Mouse (Mus musculus) adrenal gland, postnatal 25 days (tissue): Measurements from ENCODE around the gene Auts2. TPM values are rescaled to one million over a fixed set of nuclear protein-coding genes. Genes with fewer than 3 reads are reported as not detected.
A peak's percentile ranks its signal among the peaks of the same experiment; 100 is the strongest.

Experiments
- DNase-seq: peaks from one replicate; pipeline ENCODE4 v3.0.0; 2021; ENCODE audit warnings: mixed read lengths
- total RNA-seq: library from RNA; stranded (reverse); gene quantifications from 2 replicates; pipeline ENCODE4 v1.2.3, GENCODE M21; 2021

The Auts2 gene
- total RNA-seq, 1 experiment from 2014 or later = 75.7 TPM

DNA sequence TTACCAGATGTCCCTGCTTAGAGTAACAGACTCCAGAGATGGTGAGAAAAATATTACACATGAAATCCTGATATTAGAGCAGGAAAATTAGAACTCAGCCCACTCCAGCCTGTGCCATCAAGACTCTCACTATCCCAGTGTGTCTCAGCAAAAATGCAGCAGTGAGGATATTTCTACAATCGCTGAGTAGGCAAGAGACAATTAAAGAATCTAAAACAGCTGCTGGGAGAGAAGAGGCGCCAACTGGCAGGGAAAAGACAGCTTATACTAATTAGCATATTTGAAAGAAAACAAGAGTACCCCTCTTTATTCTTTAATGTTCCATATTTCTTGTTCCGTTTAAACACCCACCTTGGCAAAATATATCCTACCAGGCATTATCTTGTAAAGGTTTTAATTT, 561.7 kb downstream of the Auts2 start:
- no peak for DNase-seq

DNA sequence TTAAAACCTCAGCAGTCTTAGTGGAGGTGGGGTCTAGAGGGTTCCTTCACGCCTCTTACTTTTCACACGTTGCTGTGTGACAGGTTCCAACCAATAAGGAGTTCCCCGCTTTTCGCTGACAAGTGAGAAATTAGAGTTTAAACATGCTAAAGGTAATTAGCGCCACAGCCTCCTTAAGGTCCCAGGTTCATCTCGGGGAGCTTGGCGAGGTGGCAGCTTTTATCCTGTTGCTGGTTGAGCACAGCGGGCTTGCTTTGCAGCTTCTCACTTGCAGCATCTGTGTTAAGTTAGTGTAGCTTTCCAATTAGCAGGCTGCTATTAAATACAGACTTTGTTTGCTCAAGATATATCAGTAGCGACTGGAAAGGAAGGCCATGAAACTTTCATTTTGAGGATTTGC, 564.2 kb downstream of the Auts2 start:
- no peak for DNase-seq

DNA sequence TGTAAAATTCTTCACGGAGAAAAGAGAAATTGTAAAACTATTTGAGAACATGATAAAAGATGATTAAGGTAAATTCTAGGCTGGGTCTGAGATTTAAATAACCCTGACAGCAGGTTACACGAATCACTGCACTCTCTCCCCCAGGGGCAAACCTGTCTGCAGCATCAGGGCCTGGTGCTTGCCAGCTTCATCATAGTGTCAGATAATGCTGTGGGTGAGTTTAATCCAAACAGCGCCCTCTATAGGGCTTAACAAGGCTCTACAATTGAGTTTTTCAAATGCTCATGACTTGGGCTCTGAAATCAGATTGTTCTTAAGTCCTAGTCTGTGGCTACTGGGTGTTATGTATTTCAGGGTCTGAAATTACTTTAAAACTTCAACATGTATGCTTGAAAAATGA, 565.6 kb downstream of the Auts2 start:
- DNase-seq = no peak

DNA sequence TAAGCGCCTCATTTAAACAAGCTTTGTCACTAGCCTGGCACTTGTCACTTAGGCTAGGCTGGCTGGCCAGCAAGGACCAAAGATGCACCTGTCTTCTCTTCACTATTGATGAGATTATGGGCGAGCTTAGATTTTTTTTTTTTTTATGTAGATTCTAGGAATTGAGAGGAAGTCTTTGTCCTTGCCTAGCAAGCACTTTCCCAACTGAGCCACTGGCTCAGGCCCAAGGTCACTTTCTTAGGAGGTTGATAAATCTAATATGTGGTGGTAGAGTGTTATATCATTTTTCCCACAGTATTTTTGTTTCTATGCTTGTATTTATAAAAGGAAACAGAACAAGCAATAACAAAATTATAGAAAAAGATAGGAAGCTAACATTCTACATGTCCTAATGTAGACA, 571.2 kb downstream of the Auts2 start:
- peak; percentile 46 for DNase-seq

DNA sequence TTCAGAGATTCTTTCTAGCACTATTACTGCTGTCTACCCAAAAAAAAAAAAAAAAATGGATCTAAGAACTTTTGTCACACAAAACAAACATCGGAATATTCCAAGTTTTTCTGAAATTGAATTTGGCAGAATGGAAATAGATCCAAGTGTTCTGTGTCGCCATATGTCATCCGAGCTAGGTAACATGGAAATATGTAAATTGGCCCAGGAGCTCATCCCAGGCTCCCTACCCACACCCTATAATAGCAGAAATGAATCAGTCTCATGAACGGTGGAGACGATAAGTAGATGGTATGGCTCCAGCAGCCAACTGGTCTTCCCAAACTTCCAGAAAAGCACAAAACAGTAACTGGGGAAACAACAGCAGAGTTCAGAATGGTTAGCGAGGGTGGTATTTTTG, 577.6 kb downstream of the Auts2 start:
- DNase-seq = no peak

DNA sequence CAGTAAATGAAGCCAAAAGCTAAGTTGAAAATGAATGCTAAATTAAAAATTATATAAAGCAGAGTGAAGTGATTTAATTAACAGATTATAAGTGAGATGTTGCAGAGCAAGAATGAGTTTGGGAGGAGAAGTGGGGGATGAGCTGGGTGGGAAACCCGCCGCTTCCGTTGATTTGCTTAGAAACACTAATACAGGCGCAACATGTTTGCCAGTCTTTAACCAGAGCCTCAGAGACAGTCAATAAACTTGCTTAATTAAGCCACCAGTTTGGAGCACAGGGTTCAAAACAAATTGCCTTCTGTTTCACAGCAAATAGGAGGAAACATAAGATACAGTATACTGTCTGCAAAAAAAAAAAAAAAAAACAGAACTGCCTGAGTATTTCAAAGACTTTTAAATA, 579.6 kb downstream of the Auts2 start:
- no peak for DNase-seq

DNA sequence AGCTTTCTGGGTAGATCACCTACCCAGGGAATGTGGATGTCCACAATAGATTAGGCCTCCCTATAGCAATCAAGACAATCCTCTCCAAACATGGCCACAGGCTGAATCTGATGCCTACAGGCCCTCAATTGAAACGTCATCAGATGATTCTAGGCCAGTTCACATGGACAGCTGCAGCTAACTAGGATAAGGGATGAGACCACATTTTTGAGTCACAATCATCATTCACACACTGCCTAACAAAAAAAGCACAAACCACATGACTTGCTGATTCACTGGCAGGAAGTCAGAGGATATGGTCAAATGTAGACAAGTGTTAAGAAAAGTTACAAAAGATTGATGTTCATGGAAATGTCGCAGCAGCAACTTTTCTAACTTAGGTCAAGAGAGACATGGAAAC, 581.3 kb downstream of the Auts2 start:
- no peak for DNase-seq

DNA sequence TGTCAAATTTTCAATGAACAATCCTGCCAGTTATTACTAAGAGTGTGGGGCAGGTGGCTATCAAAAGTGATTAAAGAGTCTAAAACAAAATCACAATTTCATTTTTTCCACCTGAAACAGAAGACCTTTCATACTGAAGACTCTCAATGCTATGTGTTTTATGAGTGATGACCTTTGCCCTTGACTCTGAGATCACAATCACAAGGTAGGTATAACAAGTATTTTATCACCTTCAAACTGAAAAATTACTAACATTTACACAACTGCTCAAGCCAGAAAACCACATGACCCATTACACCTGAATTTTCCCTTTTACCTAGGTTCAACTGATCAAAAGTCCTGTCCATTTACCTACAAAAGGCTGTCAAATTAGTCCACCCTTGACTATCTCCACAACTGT, 582.7 kb downstream of the Auts2 start:
- DNase-seq = no peak

DNA sequence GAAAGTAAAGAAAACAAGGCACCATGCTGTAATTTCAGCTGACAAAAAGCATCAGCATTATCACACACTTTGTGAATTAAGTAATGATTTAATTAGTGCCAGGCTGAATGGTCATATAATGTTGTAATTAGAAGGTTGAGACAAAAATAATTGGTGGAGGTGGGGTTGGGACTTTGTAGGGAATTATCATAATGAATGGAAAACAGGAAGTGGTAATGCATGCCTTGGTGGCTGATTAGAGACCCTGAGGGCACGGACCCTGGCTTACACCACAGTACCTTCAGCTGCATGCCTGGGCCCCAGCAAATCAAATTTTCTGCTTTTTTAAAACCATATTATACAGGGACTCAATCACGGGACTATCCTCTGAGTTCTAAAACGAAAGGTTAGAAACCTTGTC, 586.1 kb downstream of the Auts2 start:
- no peak for DNase-seq

DNA sequence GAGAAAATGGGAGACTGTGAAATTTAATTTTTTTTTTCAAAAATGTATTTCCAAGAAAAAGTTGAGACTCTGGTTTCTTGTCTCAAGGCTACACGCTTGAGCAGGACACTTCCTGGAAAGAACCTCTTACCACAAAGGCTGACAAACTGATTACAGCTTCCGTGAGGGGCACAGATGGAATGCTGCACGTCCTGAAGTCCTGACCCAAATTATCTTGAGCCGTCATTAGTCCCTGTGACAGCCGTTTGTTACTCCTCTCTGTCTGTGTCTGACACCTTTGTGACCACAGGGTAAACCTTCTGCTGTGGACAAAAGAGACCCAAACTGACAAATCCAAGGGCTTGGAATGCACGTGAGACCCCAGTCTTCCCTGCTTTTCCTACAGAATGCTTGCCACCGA, 587.1 kb downstream of the Auts2 start:
- DNase-seq = no peak

DNA sequence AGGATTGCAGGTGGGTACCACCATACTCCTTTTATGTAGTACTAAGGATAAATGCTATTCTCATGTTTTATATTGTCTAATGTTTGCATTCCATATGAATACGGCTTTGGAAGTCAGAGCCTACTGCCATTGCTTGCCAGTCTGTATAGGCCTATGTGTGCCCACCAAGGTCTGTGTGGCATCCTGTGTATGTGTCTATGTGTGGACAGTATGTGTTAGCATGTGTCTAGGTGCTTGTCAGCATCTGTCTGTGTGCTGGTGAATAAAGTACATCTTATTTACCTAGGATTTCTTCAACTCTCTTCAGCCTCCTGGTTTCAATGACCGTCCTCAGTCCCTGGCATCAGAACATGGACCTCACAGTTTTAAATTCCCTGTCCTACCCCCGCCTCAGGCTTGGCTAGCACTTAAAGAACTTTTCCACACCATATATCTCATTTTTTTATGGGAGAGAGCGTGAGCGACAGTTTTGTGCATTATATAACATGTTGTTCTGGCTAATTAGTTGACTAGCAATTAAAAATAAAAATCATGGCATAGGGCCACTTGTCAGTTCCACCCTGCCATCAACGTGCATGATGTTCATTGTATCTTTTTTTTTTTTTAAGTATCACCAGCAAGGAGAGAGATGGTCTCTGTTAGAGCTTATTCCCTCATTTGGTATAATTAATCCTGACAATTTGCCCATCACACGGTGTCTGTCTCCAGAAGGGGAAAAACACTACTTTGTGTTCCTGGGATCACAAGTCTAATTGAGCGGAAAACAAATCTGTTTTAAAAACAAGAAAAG, 587.7 kb downstream of the Auts2 start:
- DNase-seq = no peak

DNA sequence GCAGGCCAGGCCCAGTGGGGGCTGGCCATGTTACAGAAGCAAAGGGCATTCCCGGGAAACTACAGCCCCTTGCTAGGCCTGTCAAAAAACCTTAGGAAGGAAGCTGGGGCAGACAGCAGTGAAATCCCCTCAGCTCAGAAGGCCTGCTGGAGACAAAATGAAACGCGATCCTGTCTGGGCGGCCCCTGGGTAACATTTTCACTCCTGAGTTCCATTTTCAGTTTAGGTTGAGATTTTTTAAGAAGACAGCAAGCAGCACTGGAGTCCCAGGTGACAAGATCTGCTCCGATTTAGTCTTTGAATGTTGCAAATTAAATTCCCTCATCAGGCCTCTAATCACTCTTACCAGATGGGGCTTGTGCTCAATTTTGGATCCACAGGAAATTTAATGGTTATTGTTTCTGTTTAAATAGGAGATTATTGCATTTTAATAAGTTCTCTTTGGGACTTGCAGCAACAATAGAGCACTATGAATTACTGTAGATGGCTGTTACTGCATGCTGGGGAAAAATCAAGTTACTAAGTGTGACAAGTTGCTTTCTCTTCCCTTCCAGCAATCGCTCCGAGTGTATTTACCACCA, 594.5 kb downstream of the Auts2 start:
- no peak for DNase-seq

DNA sequence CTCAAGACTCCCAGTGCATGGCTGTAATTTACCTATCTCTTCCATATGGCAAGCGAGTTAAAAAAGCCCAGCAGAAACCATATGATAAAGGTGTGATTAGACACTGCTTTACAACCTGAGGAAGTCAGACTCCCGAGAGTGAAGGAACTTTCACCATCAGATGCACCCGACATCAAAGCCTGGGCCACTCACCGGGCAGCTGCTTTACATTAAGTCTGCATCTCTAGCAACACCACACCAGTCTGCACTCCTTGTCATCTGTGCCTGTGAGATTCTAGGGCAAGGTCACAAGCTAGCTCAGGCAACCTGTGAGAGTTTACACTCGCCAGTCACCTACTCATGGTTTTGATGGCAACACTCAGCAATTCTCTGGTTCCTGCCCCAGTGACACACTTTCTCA, 596.3 kb downstream of the Auts2 start:
- DNase-seq = no peak

DNA sequence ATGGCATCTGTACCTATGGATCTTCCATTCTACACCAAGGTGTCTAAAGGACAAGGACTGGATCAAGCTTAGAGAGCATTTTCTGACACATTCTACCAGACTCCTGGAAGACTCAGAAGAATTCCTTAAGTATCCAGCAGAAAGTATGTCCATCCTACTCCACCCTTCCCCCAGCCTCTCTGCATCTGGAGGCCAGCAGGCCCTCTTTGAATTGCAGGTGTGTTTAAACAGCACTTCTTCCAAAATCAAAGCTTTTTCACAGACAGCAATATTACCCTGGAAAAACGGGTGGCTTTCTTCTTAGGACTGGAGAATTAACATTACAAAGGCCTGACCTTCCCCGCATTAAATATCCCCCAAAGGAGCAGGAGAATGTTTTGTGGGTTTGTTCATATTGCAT, 598.4 kb downstream of the Auts2 start:
- DNase-seq = no peak

DNA sequence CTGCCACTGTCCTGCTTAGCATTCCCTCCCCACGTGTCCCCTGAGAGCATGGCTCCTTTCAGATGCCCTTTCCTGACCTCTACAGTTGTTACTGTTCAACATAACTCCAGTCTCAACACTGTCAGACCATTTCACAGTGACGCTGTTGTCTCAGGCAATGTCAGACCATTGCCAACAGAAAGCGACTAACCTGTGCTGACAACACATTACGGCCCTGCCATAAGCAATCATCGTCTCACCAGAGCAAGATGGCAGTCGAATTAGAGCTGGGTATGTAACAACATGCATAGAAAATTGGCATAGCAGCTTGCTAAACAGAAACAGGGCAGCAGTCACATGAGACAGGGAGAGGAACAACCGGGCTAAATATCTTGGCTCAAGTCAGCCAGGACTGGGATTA, 614.4 kb downstream of the Auts2 start:
- DNase-seq = no peak

DNA sequence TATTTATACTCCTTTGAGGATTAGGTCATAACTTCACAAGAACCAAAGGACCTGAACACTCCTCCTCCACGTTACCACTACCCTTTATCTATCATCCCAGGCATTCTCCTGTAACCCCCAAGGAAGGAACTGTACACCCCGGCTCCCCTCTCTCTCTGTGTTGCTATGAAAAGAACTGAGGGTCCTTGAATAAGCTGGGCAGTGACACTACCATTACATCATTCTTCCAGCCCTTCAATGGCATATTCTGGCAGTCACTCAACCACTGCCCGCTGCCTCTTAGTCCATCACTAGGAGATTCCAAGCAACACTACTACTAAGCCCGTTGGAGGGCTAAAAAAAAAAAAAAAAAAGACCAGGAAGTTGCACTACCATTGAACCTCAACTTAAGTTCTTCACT, 620.4 kb downstream of the Auts2 start:
- DNase-seq = no peak

DNA sequence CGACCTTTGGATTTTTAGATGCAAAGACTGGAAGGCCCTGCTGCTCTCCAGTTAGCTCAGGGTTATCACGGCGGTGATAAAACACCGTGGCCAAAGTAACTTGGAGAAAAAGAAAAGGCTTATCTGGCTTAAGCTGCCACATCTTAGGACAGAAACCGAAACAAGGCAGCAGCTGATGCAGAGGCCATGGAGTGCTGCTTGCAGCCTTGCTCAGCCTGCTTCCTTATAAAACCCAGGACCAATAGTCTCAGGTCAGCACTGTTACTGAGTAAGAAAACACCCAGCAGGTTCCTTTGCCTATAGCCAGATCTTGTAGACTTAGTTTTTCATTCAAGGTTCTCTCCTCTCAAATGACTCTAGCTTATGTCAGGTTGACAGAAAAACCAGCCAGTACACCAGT, 621.0 kb downstream of the Auts2 start:
- no peak for DNase-seq

DNA sequence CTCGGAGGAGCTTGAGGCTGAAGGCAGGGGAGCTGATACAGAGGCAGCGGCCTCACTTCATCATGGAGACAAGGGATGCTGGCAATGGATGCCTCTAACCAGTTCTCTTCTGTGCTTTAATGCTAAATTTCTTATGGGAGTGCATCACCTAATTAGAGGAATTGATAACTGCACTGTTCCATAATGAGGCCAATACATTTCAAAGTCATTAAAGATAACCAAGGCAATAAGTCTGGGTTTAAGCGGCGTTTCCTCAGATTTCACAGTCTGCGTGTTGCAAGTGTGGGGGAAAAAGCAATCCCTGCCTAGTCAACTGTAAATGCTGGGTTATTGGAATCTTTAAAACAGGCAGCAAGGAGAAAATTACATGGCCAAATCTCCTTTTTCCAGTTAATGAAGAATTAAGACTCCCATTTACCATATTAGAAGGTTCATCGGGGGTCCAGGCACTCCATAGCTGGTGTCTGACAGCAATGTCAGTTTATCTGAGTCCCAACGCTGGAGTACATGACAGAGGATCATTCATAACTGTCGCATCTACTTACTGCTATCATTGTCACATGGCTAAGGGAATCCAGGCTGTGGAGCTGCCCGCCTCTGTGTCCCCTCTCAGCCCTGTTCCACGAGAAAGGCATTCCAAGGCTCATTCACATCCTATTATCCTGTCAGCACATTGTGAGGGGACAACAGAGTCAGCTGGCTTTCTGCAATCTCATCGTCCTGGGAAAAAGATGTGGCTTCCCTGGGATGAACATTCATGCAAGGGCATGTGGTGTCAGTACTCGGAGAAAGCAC, 623.0 kb downstream of the Auts2 start:
- no peak for DNase-seq

DNA sequence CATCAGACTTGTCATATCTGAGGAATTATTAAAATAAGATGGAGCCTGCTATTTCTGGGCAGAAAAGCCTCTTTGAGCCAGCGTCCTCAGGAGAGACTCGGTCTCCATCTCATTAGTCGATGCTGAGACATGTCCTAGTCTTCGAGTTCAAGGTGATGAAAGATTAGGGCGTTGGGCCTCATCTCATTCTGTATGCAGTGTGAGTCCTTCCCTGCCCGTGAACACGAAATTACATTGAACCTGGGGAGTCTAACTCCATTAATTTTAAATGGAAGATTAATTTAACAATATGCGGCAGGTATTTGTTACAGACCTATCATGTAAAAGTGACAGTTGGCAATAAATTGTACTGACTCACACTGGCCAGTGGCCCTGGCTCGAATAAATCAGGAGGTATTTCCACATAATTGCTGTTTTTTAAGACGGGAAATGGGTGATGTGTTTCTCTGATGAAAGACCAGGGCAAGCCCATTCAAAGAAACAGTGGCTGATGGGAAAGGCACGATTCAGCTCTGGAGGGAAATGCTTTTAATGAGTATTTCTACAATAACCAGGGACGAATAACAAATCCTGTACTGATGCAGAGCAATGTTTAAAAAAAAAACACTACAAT, 626.2 kb downstream of the Auts2 start:
- peak; percentile 12 for DNase-seq

DNA sequence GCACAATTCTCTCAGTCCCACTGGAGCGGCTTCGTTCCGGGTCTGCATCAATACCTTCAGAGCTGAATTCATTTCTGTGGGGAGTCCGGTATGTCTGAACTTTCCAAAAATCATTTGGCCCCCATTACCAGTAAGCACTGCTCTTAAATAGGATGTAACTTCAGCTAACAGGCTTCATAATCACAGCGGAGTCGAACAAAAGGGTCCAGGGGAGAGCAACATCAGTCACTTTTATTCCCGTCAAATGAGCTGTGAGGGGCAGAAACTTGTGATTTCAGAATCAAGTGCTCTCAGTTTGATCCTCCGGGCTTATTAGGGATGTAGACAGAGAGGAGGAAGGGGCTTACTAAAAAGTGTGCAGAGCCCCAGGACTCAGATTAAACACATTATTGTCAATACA, 629.6 kb downstream of the Auts2 start:
- no peak for DNase-seq

DNA sequence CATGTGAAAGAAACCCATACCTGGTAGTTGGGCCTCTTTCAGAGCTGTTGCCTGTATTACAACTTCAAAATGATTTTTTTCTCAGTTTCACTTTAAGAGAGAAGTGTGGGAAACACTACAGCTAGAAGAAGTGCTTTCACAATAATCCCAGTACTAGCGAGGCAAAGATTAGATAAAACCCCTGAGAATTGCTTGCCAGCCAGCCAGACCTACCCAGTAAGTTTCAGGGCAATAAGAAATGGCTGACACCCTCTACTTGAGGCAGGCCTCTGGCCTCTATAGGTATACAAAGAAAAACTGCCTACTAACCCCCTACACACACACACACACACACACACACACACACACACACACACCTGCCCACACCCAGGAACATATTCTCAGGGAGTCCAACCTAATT, 630.2 kb downstream of the Auts2 start:
- no peak for DNase-seq

DNA sequence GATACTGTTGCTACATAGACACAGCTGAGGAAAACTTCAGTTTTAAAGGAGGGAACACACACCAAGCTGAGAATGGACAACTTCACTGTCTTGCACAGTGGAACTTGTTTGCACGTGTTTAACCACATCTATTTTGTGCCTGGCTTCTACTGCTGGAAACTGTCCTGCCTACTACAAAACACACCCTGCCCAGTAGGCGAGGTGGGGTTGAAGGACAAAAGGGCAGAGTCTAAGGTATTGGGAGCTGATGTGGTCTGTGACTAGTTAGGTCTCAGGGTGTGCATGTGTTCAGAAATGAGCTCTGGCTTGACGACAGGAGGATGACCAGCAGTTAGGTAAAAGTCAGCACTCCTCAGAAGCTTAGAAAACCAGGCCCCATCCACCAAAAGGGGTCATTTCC, 636.8 kb downstream of the Auts2 start:
- DNase-seq = no peak

DNA sequence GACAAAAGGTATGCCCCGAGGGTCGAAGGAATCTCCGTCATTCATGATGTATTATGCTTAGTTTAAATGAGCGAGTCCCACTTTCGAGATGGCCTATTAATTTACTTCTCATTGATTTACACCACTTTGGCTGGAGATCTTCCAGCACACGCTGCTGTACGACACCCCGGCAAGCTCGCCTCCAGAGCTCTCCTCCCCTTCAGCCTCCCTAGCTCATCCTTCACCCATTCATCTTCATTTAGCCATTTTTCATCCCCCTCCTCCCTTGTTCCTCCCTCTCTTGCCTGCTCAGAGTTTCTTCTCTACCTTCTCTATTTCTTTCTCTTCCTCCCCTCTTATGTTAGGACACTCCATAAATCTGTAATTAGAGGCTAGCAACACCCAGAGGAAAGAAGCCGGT, 638.7 kb downstream of the Auts2 start:
- DNase-seq = no peak
